Mouse (Mus musculus) brain, embryonic 14.5 days (tissue): Measurements from ENCODE around the gene Ank2.

Source experiments
- CTCF ChIP-seq: fragments of 200-500 bp; IDR thresholded peaks from 2 replicates; pipeline ENCODE4 v1.5.1; 2012; ENCODE audit warnings: inconsistent platforms, mild to moderate bottlenecking, moderate library complexity, borderline replicate concordance; ENCODE audit not compliant: insufficient read depth, insufficient read length; ENCODE audit errors: extremely low read depth
- POLR2A ChIP-seq: fragments of 200-500 bp; IDR thresholded peaks from 2 replicates; pipeline ENCODE4 v1.6.1; 2012; ENCODE audit warnings: mild to moderate bottlenecking, inconsistent platforms, borderline replicate concordance; ENCODE audit not compliant: poor library complexity, insufficient read depth, insufficient read length, severe bottlenecking; ENCODE audit errors: extremely low read depth

- TF ChIP-seq POLR2A (no peak), CTCF (no peak)
Observed at GRCm38 (mm10) chr3:127198656-127199055, 300.5 kb downstream of the Ank2 start.
